In the genomic region with DNA sequence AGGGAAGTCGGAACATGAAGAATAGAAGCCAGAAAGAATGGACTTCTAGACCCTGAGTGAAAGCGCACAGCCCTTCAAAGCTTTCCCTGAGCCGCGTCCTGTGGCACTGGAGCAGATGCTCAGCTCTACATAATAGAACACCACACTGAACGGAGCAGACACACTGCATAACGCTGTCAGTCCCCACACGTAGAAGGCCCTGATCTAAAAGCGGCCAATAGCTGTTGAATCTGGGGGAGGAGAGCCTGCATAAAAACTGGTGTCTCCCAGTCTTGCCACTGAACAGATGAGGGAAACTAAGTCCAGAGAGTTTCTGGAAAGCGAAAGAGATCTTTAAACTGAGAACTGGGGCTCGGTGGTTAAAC, we compare ENCODE assay signal across 7 mouse cellular contexts. TPM values are rescaled to one million over a fixed set of nuclear protein-coding genes. Genes with fewer than 3 reads are reported as not detected.
DNase-seq lines count a peak whose midpoint lies in the region; ATAC-seq and TF ChIP-seq lines count a peak whose summit lies in the region.

No protein-coding gene starts in this region.

- H3K9me3 ChIP-seq in heart, embryonic 14.5 days (ENCODE audit: control insufficient read depth, low read length) = no peaks in the 10 kb centered on the region
- no peaks in the 10 kb centered on the region for H3K9me3 ChIP-seq in limb, embryonic 10.5 days (replicated peaks)
- no peaks in the 10 kb centered on the region for H3K9me3 ChIP-seq in midbrain, embryonic 15.5 days

- no peak for TF ChIP-seq POLR2A in spleen, adult 2 months (IDR thresholded peaks at IDR 0.05; ENCODE audit: low read depth, low read length)

- H3K27me3 ChIP-seq in spleen, adult 2 months (ENCODE audit: control insufficient read depth, insufficient read depth, low read length) = no peaks in the 10 kb centered on the region
- no peaks in the 10 kb centered on the region for H3K27me3 ChIP-seq in heart, embryonic 14.5 days (ENCODE audit: control insufficient read depth, insufficient read depth, low read length)
- H3K27me3 ChIP-seq in limb, embryonic 10.5 days (ENCODE audit: low read depth, poor library complexity, severe bottlenecking) = no peaks in the 10 kb centered on the region
- H3K27me3 ChIP-seq in midbrain, embryonic 15.5 days (replicated peaks) = no peaks in the 10 kb centered on the region

- no peak for DNase-seq in spleen, adult 2 months (ENCODE audit: low read depth in 1 of 2, low spot score in 2 of 2)
- DNase-seq in spleen, adult 18-20 months = no peak
- peak; percentile 20 to 48 for DNase-seq in cerebellum, adult 18-20 months
- DNase-seq in limb, embryonic 10.5 days (ENCODE audit: low spot score) = peak; percentile 61
- no peak for DNase-seq in urinary bladder, postnatal 4 days (ENCODE audit: low spot score in 2 of 2)

- no peaks in the 10 kb centered on the region for H3K36me3 ChIP-seq in spleen, adult 2 months (ENCODE audit: control insufficient read depth, insufficient read depth, low read length)
- H3K36me3 ChIP-seq in heart, embryonic 14.5 days (ENCODE audit: control insufficient read depth, insufficient read depth, low read length) = no peaks in the 10 kb centered on the region
- H3K36me3 ChIP-seq in limb, embryonic 10.5 days = peaks cover 6% of the 10 kb centered on the region; the same call in 1 of the 2 replicates
- H3K36me3 ChIP-seq in midbrain, embryonic 15.5 days (replicated peaks) = no peaks in the 10 kb centered on the region

- H3K27ac ChIP-seq in spleen, adult 2 months (ENCODE audit: insufficient read depth, low read length) = peak overlapping the region; percentile 83
- H3K27ac ChIP-seq in heart, embryonic 14.5 days (replicated peaks in 1 of 2; ENCODE audit: control insufficient read depth in 1 of 2, insufficient read depth in 1 of 2, low read depth in 2 of 2, low read length in 2 of 2) = peak overlapping the region; percentile 55 to 92
- peak overlapping the region; percentile 100 for H3K27ac ChIP-seq in limb, embryonic 10.5 days
- peak overlapping the region; percentile 95 for H3K27ac ChIP-seq in midbrain, embryonic 15.5 days

- no peak for TF ChIP-seq CTCF in spleen, adult 2 months (IDR thresholded peaks at IDR 0.05; ENCODE audit: extremely low read depth, insufficient read depth, insufficient read length, insufficient replicate concordance)

- 19% methylated on average over 10 of the region's 10 CpGs for WGBS in spleen, adult 2 months
- 17% methylated on average over 10 of the region's 10 CpGs for WGBS in heart, embryonic 14.5 days
- 34% methylated on average over 10 of the region's 10 CpGs for WGBS in limb, embryonic 10.5 days
- 9% methylated on average over 10 of the region's 10 CpGs for WGBS in midbrain, embryonic 15.5 days

- H3K4me2 ChIP-seq in heart, embryonic 14.5 days (ENCODE audit: low read length) = peak overlapping the region; percentile 97
- H3K4me2 ChIP-seq in midbrain, embryonic 15.5 days = peak overlapping the region; percentile 96

- no peak for ATAC-seq in heart, embryonic 14.5 days (ENCODE audit: insufficient number of reproducible peaks, insufficient read depth, low FRiP score, low read depth)
- peak; percentile 91 for ATAC-seq in midbrain, embryonic 15.5 days (replicated peaks)

- H3K9ac ChIP-seq in heart, embryonic 14.5 days (ENCODE audit: low read length) = peak overlapping the region; percentile 98
- H3K9ac ChIP-seq in midbrain, embryonic 15.5 days = peak overlapping the region; percentile 96

- H3K4me1 ChIP-seq in spleen, adult 2 months (ENCODE audit: control insufficient read depth, insufficient read depth, insufficient read length) = peaks cover 8% of the 10 kb centered on the region; the same call in 1 of the 2 replicates
- peaks cover 6 to 8% of the 10 kb centered on the region in 2 experiments for H3K4me1 ChIP-seq in heart, embryonic 14.5 days (ENCODE audit: control insufficient read depth in 2 of 2, insufficient read depth in 2 of 2, low read length in 2 of 2)
- peaks cover 30% of the 10 kb centered on the region for H3K4me1 ChIP-seq in limb, embryonic 10.5 days
- peaks cover 16% of the 10 kb centered on the region for H3K4me1 ChIP-seq in midbrain, embryonic 15.5 days

- peak overlapping the region; percentile 71 for H3K4me3 ChIP-seq in spleen, adult 2 months (ENCODE audit: extremely low read depth, insufficient read depth, insufficient read length)
- peak overlapping the region; percentile 76 to 80 for H3K4me3 ChIP-seq in heart, embryonic 14.5 days (ENCODE audit: control insufficient read depth in 1 of 2, insufficient read depth in 1 of 2, low read depth in 1 of 2, low read length in 2 of 2)
- H3K4me3 ChIP-seq in limb, embryonic 10.5 days = peak overlapping the region; percentile 79
- H3K4me3 ChIP-seq in midbrain, embryonic 15.5 days = peak overlapping the region; percentile 76

RNA-seq across cellular contexts. Expression of gene Hhat, which starts 0.9 kb away (rescaled TPM):
- polyA plus RNA-seq in spleen, adult 2 months (2012; rRNA removed) = 3.4 and 5.0 TPM in 2 replicates
- polyA plus RNA-seq in heart, embryonic 14.5 days (2014; fragmentation: Nextera tagmentation; extraction: Ambion mirVana) = 6.8 and 7.0 TPM in 2 replicates
- 13.2 and 13.7 TPM in 2 replicates for polyA plus RNA-seq in limb, embryonic 10.5 days (2016; fragmentation: Nextera tagmentation; extraction: Ambion mirVana)
- polyA plus RNA-seq in midbrain, embryonic 15.5 days (2015; fragmentation: Nextera tagmentation; extraction: Ambion mirVana) = 3.4 and 3.9 TPM in 2 replicates

Comparison
In these comparisons a context has a peak if more than half of its experiments do, and no peak if none do; other contexts are left out.
1. DNase-seq: peak in cerebellum, adult 18-20 months (2 of 2) and limb, embryonic 10.5 days (single experiment); none in spleen, adult 2 months (0 of 2), spleen, adult 18-20 months (0 of 2) and urinary bladder, postnatal 4 days (0 of 2).
2. Peak in every context shown above with its lines, with median percentiles within 50 percentile points of each other: H3K27ac ChIP-seq and H3K4me3 ChIP-seq.